Mouse (Mus musculus) small intestine, adult 2 months (tissue): ENCODE results near the gene Smim10l2a.

ENCODE experiments used
- CTCF ChIP-seq: fragments of 200-500 bp; IDR thresholded peaks from 2 replicates; pipeline ENCODE4 v1.5.1; 2012; ENCODE audit warnings: low read depth, mild to moderate bottlenecking, control low read depth, inconsistent platforms, low read length, moderate library complexity, mixed read lengths; ENCODE audit not compliant: insufficient replicate concordance, insufficient read length; ENCODE audit errors: extremely low read depth
- POLR2A ChIP-seq: fragments of 200-500 bp; IDR thresholded peaks from 2 replicates; pipeline ENCODE4 v1.6.1; 2012; ENCODE audit warnings: low read depth, mild to moderate bottlenecking, control low read depth, inconsistent platforms, low read length, moderate library complexity

DNA sequence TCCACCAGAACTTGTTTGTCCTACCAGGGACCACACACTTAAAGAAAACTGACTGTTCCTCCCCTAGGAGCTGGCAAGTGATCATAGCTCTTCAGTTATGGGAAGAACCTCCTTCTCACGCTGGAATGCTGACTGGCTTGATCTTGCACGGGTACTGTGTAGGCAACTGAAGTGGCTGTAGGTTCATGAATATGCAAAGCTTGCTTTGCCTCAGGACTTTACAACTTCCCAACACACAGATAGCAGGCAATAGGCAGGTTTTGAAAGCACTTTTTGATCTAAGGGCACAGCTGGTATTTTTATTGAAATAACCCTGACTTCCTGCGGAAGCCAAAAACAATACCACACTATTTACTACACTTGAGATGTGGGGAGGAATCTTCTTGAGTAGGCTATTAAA is 31.5 kb upstream of the Smim10l2a start:
- no peak for TF ChIP-seq POLR2A
- TF ChIP-seq CTCF: no peak
